Mouse (Mus musculus) activated CD4-positive, CD25-positive, alpha-beta regulatory T cell, adult 4 months (primary cell): Measurements from ENCODE around the gene Cntnap1. TPM values are rescaled to one million over a fixed set of nuclear protein-coding genes. Genes with fewer than 3 reads are reported as not detected.
"Not testable (repeated sequence)": the region's sequence is repeated elsewhere in the genome, so short reads cannot be mapped to it uniquely, and the experiment has no call there.

ENCODE experiments used
- ATAC-seq: one replicate; pipeline ENCODE4 v1.8.0; 2017
- polyA plus RNA-seq, 2 experiments: library from polyadenylated mRNA; unstranded; fragments of 100-300 nt; shearing (Covaris generic); gene quantifications; one replicate each; pipeline ENCODE4 v1.2.1; 2017

The Cntnap1 gene
- under 1 TPM; 0.29 to 0.33 TPM for polyA plus RNA-seq

GRCm38 (mm10) chr11:101170354-101170810 is at the start of gene Cntnap1:
Cntnap1 (plus strand) TSS chr11:101170523.
- ATAC-seq = no peak

GRCm38 (mm10) chr11:101120545-101121188 is 49.7 kb upstream of the Cntnap1 start:
- no peak for ATAC-seq

DNA sequence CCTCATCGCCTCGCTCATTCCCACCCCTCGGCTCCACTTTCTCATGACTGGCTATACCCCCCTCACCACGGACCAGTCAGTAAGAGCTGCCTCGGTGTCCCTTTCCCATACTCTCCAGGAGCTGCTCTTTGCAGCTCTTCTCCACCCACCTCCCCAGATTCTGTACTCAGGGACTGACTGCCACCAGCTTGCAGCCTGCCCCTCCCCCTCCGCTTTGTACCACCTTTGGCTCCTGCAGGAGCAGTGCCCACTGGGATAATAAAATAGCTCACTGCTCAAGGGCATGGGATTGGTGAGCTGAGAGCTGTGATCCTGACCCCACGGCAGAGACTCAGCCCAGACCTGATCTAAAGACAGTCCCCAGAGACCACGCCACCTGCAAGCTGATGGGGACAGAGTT is 45.8 kb upstream of the Cntnap1 start:
- not testable (repeated sequence) for ATAC-seq

DNA sequence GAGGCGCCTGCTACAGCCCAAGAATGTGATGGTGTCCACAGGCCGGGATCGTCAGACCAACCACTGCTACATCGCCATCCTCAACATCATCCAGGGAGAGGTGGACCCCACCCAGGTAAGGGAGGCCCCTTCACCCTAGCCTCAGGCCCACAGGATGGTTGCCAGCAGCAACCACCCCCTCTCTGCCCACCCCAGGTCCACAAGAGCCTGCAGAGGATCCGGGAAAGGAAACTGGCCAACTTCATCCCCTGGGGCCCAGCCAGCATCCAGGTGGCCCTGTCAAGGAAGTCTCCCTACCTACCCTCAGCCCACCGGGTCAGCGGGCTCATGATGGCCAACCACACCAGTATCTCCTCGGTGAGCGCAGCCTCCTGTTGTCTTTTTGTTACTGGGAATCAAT is 45.3 kb upstream of the Cntnap1 start:
- not testable (repeated sequence) for ATAC-seq

- ATAC-seq = no peak
These were observed 43.2 kb upstream of the Cntnap1 start for GRCm38 (mm10) chr11:101127075-101127474.

- no peak for ATAC-seq
These were observed 41.2 kb upstream of the Cntnap1 start for GRCm38 (mm10) chr11:101128996-101129577.

- ATAC-seq = no peak
These were observed 40.1 kb upstream of the Cntnap1 start for GRCm38 (mm10) chr11:101130056-101130756.

- ATAC-seq = no peak
These were observed 39.1 kb upstream of the Cntnap1 start for GRCm38 (mm10) chr11:101131187-101131586.

DNA sequence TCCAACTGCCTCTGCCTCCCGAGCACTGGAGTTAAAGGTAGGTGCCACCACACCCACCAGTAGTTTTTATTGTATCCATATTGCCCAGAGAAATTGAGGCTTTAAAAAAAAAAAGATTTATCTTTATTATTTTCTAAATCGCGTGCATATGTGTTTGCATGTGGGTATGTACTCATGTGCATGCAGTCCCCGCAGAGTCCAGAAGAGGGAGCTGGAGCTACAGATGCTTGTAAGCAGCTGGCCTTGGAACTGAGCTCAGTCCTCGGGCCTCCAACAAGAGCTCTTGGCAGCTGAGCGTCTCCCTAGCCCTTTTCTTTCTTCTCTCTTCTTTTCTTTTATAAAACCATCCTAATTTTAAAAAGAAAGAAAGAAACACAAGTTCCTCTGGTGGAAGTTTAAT is 38.6 kb upstream of the Cntnap1 start:
- ATAC-seq = no peak

DNA sequence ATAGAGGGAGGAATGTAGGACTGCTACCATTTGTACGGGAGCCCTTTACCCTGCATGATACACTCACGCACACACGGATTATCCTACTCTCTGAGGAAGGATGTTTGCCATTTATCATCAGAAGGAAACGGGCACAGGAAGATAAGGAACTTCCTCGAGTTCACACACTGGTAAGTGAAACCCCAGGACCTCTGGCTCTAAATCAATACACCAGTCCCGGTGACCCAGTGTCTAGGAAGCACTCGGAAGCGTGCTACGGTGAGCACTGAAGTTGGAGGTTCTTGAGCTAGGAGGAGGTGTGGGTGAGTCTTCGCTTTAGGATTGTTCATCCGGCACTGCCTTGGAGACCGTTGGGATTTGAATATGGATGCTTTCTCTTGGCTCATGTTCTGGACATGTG is 37.3 kb upstream of the Cntnap1 start:
- no peak for ATAC-seq

- no peak for ATAC-seq
These were observed 36.0 kb upstream of the Cntnap1 start for GRCm38 (mm10) chr11:101134217-101134865.

GRCm38 (mm10) chr11:101137000-101137399 is 33.3 kb upstream of the Cntnap1 start:
- ATAC-seq = no peak

DNA sequence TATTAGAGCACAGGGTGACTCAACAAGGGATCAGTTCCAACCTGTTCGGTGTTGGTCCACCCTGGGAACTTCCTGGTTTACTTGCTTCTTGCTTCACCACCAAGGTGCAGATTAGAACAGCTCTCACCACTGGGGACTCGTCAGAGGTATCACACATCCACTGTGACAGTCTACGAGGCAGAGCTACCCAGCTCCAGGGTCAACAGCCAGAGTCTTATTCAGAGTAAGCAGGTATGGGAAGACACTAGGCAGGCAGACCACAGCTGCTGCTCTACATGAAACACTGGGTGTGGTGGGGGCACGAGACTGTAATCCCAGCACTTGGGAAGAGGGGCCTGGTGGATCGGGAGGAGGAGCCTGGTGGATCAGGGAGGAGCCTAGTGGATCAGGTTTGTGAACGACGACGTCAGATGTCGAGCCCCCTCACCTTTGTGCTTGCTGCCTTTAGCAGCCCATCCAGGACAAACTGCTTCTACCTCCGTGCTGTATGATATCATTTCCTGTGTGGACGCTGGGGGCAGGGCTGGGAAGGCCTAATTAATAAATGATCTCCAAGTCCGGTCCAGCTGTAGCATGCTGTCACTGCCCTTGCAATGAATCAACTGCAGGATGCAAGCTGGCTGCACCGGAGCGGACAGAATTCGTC is 31.7 kb upstream of the Cntnap1 start:
- ATAC-seq = no peak

DNA sequence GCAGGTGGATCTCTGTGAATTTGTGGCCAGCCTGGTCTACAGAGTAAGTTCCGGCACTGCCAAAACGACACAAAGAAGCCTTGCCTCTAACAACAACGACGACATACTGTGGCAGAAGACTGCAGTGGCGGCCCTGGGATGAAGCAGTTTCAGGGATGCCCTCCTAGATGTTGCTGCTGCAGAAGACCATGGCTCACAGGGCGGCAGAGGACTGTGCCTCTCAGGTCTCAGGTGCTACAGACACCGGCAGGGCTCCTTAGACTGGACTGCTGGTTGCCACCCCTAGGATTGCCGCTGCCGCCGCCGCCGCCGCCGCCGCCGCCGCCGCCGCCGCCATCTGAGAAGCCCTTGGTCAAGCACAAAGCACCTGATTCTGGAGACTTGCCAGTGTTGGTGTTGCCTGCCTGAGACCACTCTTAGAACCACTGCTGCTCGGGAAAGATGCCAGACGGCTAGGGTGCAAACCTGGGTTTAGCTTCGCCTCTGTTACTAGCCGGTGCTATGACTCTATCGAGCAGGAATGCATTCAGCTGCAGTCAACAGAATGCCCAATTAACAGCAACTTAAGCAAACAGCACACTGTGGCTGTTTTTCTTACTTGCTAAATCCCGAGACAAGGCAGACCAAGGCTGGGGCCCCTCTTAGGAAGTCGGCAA is 30.0 kb upstream of the Cntnap1 start:
- no peak for ATAC-seq

- no peak for ATAC-seq
These were observed 29.2 kb upstream of the Cntnap1 start for GRCm38 (mm10) chr11:101141088-101141487.

DNA sequence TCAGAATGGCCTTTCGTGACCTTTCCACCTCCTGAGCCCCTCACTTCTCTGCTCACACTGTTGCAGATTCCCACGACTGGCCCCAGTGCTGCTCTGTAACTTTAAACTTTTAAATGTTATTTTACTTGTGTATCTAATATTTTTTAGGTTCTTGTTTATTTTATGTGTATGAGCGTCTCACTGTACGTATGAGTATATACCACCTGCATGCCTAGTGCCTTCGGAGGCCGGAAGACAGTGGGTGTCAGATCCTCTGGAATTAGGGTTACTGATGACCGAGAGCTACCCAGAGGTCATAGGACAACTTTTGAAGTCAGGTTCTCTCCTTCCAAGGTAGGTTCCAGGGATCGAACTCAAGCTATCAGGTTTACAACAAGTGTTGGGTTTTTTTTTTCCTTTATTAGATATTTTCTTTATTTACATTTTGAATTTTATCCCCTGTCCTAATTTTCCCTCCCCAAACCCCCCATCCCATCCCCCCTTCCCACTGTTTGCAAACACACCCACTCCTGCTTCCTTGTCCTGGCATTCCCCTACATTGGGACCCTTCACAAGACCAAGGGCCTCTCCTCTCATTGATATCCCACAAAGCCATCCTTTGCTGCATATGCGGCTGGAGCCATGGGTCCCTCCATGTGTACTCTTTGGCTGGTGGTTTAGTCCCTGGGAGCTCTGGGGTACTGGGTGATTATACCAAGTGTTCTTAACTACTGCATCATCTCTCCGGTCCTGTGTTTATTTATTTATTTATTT is 27.9 kb upstream of the Cntnap1 start:
- ATAC-seq = no peak

DNA sequence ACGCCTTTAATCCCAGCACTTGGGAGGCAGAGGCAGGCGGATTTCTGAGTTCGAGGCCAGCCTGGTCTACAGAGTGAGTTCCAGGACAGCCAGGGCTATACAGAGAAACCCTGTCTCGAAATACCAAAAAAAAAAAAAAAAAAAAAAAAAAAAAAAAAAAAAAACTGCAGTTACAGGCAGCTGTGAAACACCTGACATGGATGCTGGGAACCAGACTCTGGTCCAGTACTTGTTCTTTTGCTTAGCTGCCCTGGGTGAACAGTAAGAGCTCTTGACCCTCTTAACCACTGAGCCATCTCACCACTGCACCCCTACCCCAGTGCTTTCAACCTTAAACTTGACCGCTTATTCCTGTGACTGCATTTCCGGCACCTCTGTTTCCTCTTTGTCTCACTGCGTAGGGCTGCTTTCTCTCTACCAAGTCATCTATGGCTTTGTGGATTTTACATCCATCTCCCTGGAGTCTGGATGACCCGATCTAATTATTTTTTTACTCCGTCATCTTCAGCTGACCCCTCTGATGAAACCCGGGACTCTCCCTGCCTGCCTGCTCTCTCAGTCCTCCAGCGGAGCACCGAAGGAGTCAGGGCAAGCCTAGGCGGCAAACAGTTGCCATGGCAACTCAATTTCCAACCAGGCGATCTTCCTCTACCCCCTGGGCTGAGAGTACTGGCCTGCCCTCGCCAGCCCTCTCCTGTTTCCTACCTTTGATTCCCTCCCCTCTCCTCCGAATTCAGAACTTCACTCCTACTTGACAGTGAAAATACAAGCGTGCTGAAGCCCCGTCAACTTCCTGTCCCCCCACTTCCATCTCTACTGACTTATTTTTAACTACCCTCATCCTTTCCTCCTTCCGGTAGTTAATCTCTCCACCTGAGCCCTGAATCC is 26.7 kb upstream of the Cntnap1 start:
- ATAC-seq = peak; percentile 75

DNA sequence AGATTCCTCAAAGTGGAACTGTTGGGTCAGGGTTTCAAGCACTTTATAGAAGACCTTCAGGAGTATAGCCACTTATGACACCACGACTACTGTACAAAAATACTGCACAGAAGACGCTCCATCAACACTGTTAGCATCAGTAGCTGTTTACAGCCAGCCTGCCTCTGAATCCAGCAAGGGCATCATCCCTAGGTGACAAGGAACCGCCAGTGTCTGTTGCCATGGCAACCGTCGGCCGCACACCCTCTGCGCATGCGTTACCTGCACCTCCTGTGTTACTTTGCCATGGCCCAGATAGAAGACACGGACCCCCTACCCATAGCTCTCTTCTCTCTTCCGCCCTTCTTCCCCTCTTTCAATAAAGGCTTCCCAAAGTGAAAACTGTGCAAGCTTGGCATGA is 23.9 kb upstream of the Cntnap1 start:
- no peak for ATAC-seq

GRCm38 (mm10) chr11:101148751-101149150 is 21.6 kb upstream of the Cntnap1 start:
- no peak for ATAC-seq
